Mouse (Mus musculus) embryonic facial prominence, embryonic 13.5 days (tissue): Measurements from ENCODE around the gene Lrrc72. TPM values are rescaled to one million over a fixed set of nuclear protein-coding genes. Genes with fewer than 3 reads are reported as not detected.
"Not testable (repeated sequence)": the region's sequence is repeated elsewhere in the genome, so short reads cannot be mapped to it uniquely, and the experiment has no call there.

Experiments
- ATAC-seq: fragments of 200-750 bp; cut with Nextera tagmentation; 2 replicates; pipeline ENCODE4 v1.8.0; 2017; ENCODE audit warnings: low read depth; ENCODE audit not compliant: insufficient number of reproducible peaks, insufficient read depth, low FRiP score, low TSS enrichment
- H3K27ac ChIP-seq: fragments of 300-500 bp; sonication (generic); 2 replicates; pipeline ENCODE4 v1.5.1; 2015; ENCODE audit warnings: moderate library complexity, mild to moderate bottlenecking, inconsistent platforms
- H3K27me3 ChIP-seq: fragments of 300-500 bp; sonication (generic); 2 replicates; pipeline ENCODE4 v1.6.1; 2015; ENCODE audit warnings: mild to moderate bottlenecking, inconsistent platforms
- H3K36me3 ChIP-seq: fragments of 300-500 bp; sonication (generic); 2 replicates; pipeline ENCODE4 v1.6.1; 2015; ENCODE audit warnings: mild to moderate bottlenecking, inconsistent platforms
- H3K4me1 ChIP-seq: fragments of 300-500 bp; sonication (generic); 2 replicates; pipeline ENCODE4 v1.6.1; 2015; ENCODE audit warnings: inconsistent platforms
- H3K4me2 ChIP-seq: fragments of 300-500 bp; sonication (generic); 2 replicates; pipeline ENCODE4 v1.6.1; 2015; ENCODE audit warnings: moderate library complexity, mild to moderate bottlenecking, inconsistent platforms
- H3K4me3 ChIP-seq: fragments of 300-500 bp; sonication (generic); 2 replicates; pipeline ENCODE4 v1.5.1; 2015; ENCODE audit warnings: mild to moderate bottlenecking, inconsistent platforms
- H3K9ac ChIP-seq: fragments of 300-500 bp; sonication (generic); 2 replicates; pipeline ENCODE4 v1.6.1; 2015; ENCODE audit warnings: mild to moderate bottlenecking, inconsistent platforms
- H3K9me3 ChIP-seq: fragments of 300-500 bp; sonication (generic); 2 replicates; pipeline ENCODE4 v1.6.1; 2016; ENCODE audit warnings: inconsistent platforms
- WGBS: fragments of 180-500 bp; shearing (Covaris S2); methylation state at CpG from one replicate; pipeline ENCODE4 v1.1.7; 2015; ENCODE audit warnings: mixed read lengths; 5-methylcytosine and 5-hydroxymethylcytosine counted together
- polyA plus RNA-seq: library from polyadenylated mRNA; unstranded; fragments of >200 nt; fragmentation: Nextera tagmentation; extraction: Ambion mirVana; gene quantifications from 2 replicates; pipeline ENCODE4 v1.2.1, GENCODE M21; 2015

Gene Lrrc72
- polyA plus RNA-seq, 1 experiment from 2014 or later: not detected

DNA sequence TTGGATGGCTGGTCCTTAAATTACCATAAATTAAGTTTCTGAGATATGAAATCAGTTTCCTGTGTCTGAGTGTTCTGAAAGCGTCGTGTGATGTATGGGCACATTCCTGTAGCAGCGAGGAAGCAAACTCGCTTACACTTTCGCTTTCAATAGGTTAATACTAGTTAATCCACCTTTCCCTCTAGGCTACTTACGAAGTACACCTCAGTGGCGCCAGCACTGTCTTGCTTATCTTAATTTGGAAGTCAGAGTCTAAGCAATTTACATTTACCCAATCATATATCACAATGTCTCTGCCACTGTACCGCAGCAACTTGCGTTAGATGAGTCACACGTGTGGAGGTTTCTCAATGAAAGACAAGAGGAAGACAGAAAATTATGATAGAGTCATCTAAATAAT is 36.3 kb downstream of the Lrrc72 start:
- Histone ChIP-seq H3K4me2 (no peak overlapping the region), H3K4me1 (peaks cover 14% of the 10 kb centered on the region), H3K27ac (no peak overlapping the region), H3K9ac (no peak overlapping the region), H3K27me3 (0 out of 2 replicates have a peak, but pooled peaks cover 4% of the 10 kb centered on the region), H3K9me3 (no peaks in the 10 kb centered on the region), H3K36me3 (no peaks in the 10 kb centered on the region), H3K4me3 (no peak overlapping the region)
- WGBS: 76% methylated on average over 10 of the region's 10 CpGs
- no peak for ATAC-seq

DNA sequence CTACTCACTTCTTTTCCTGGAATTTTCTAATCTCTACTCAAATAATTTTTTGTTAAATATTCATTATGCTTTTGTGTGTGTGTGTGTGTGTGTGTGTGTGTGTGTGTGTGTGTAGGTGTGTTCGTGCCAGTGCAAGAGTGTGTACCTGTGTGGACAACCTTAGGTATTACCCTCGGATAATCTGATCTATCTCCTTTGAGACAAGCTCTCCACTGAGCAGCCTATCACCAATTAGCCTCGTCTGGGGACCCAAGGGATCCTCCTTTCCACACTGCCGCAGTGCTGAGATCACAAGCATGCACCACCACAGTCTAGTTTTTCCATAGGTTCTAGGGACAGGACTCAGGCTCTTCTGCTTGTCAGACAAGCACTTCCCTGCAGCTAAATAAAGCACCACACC is 37.0 kb downstream of the Lrrc72 start:
- Histone ChIP-seq H3K9ac (no peak overlapping the region), H3K4me1 (peaks cover 14% of the 10 kb centered on the region), H3K4me2 (no peak overlapping the region), H3K27me3 (0 out of 2 replicates have a peak, but pooled peaks cover 4% of the 10 kb centered on the region), H3K9me3 (no peaks in the 10 kb centered on the region), H3K36me3 (no peaks in the 10 kb centered on the region), H3K4me3 (no peak overlapping the region), H3K27ac (no peak overlapping the region)
- 56% methylated on average over 4 of the region's 4 CpGs for WGBS
- 0 out of 2 replicates have a peak, but pooled peaks have one; percentile 37 for ATAC-seq

DNA sequence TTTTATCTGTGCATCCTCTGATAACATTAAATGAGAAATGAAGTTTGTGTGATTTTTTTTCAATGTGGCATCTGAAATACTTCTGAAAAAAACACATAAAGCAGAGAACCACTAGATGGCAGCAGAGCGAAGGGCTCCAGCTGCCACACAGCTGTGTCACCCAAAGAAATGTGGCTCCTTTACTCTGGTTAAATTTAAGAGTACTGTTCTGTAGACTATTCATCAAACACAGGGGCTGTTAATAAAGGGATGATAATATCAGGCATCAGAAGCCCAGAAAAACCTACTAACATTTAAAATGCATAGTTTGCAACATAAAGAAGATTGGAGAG is 38.1 kb downstream of the Lrrc72 start:
- no peaks in the 10 kb centered on the region for H3K9me3 ChIP-seq
- no peak for ATAC-seq

GRCm38 (mm10) chr12:36214389-36215148 is 38.6 kb downstream of the Lrrc72 start:
- Histone ChIP-seq H3K9ac (no peak overlapping the region), H3K4me3 (no peak overlapping the region), H3K27me3 (0 out of 2 replicates have a peak, but pooled peaks cover 4% of the 10 kb centered on the region), H3K36me3 (no peaks in the 10 kb centered on the region), H3K9me3 (no peaks in the 10 kb centered on the region), H3K27ac (no peak overlapping the region), H3K4me2 (no peak overlapping the region), H3K4me1 (peaks cover 14% of the 10 kb centered on the region)
- no peak for ATAC-seq
- WGBS: 49% methylated on average over 8 of the region's 8 CpGs

More for the DNA sequence above, 38.1 kb downstream of the Lrrc72 start:
- 2% methylated on average over 1 of the region's 1 CpGs for WGBS
- Histone ChIP-seq H3K27ac (no peak overlapping the region), H3K4me2 (no peak overlapping the region), H3K4me3 (no peak overlapping the region), H3K4me1 (peaks cover 14% of the 10 kb centered on the region), H3K36me3 (no peaks in the 10 kb centered on the region), H3K9ac (no peak overlapping the region), H3K27me3 (0 out of 2 replicates have a peak, but pooled peaks cover 4% of the 10 kb centered on the region)

DNA sequence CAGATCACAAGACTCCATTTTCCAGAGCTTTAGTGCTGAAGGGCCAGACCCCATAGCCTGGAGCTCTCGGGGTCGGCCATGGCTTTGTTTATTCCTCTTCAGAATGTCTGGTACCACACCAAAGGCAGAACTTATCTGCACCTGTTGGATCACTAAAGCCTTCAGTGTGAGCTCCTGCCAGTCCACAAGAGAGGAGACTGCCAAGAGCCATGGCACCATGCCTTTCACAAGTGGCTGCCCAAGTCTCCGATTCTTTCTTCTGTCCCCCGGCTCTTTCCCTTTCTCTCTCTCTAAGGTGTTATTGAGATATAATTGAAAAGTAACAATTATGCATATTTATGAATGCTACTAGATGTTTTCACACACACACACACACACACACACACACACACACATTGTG is 43.1 kb downstream of the Lrrc72 start:
- no peak overlapping the region for H3K4me3 ChIP-seq
- H3K9me3 ChIP-seq: no peaks in the 10 kb centered on the region
- no peak overlapping the region for H3K9ac ChIP-seq
- H3K4me2 ChIP-seq: no peak overlapping the region
- 0 out of 2 replicates have a peak, but pooled peaks cover 4% of the 10 kb centered on the region for H3K27me3 ChIP-seq
- no peak for ATAC-seq
- no peak overlapping the region for H3K27ac ChIP-seq
- H3K4me1 ChIP-seq: peaks cover 3% of the 10 kb centered on the region; the same call in 1 of the 2 replicates
- H3K36me3 ChIP-seq: no peaks in the 10 kb centered on the region
- 83% methylated on average over 4 of the region's 4 CpGs for WGBS

DNA sequence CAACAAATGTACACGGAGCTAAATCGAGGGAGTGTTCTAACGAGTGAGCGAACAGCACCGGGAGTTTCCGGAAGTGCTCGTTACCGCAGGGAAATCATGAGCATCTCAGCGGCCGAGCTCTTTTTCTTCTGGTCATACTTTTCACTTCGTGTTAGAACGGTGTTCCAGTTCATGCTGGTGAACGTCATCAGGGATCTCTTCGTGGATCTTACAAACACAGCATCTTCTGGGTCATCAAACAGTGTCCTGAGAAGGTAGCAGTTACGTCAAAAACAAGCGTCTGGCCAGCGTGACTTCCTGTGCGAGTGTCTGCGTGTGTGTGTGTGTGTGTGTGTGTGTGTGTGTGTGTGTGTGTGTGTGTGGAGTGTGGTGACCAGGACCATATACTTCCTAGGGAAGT is 44.7 kb downstream of the Lrrc72 start:
- Histone ChIP-seq H3K27ac (no peak overlapping the region), H3K9me3 (no peaks in the 10 kb centered on the region), H3K27me3 (no peaks in the 10 kb centered on the region), H3K4me2 (no peak overlapping the region), H3K9ac (no peak overlapping the region), H3K4me3 (no peak overlapping the region), H3K4me1 (peaks cover 3% of the 10 kb centered on the region; the same call in 1 of the 2 replicates), H3K36me3 (no peaks in the 10 kb centered on the region)
- no peak for ATAC-seq
- 77% methylated on average over 19 of the region's 19 CpGs for WGBS

GRCm38 (mm10) chr12:36207800-36208148 is 45.4 kb downstream of the Lrrc72 start:
- no peaks in the 10 kb centered on the region for H3K36me3 ChIP-seq
- no peak overlapping the region for H3K27ac ChIP-seq
- H3K4me3 ChIP-seq: no peak overlapping the region
- no peak for ATAC-seq
- H3K9me3 ChIP-seq: no peaks in the 10 kb centered on the region
- H3K4me2 ChIP-seq: no peak overlapping the region
- no peaks in the 10 kb centered on the region for H3K27me3 ChIP-seq
- H3K4me1 ChIP-seq: peaks cover 3% of the 10 kb centered on the region; the same call in 1 of the 2 replicates
- no peak overlapping the region for H3K9ac ChIP-seq
- 88% methylated on average over 7 of the region's 7 CpGs for WGBS

DNA sequence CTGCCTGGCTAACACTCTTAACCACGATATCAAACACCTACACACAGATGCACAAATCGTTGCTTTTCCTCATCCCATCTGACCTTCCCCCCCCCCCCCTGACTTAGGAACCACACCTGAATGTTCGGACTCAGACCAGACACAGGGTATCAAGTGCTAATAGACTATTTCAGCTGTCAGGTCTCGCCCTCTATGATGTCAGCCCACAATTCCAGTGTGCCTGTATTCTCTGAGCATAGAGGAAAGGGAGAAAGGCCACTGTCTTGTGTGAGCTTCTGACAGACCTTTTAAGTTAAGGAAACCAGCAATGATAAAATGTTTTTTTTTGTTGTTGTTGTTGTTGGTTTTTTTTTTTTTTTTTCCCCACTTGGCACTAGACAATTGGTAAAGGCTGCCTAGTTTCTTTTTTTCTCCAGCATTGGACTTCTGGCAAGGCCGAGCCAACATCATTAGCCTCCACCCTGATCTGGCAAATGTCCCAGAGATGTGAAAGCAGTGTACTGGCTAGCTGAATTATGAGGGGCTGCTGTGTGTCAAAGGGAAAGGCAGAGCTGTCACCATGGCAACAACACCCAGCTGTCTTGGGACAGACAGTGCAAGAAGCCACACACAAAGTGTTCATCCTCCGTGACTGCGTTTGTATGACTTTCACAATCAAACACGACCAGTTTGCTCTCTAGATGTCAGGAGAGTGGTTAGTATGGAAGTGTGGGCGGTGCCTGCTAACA is 46.0 kb downstream of the Lrrc72 start:
- no peaks in the 10 kb centered on the region for H3K9me3 ChIP-seq
- no peak overlapping the region for H3K4me3 ChIP-seq
- H3K4me1 ChIP-seq: peaks cover 3% of the 10 kb centered on the region; the same call in 1 of the 2 replicates
- H3K9ac ChIP-seq: no peak overlapping the region
- ATAC-seq: no peak
- H3K4me2 ChIP-seq: no peak overlapping the region
- H3K27ac ChIP-seq: no peak overlapping the region
- 69% methylated on average over 9 of the region's 9 CpGs for WGBS
- no peaks in the 10 kb centered on the region for H3K27me3 ChIP-seq
- H3K36me3 ChIP-seq: no peaks in the 10 kb centered on the region

- WGBS: 55% methylated on average over 5 of the region's 5 CpGs
- not testable (repeated sequence) for ATAC-seq
These were observed 47.5 kb downstream of the Lrrc72 start for GRCm38 (mm10) chr12:36205579-36206119.

GRCm38 (mm10) chr12:36194976-36195375 is 58.2 kb downstream of the Lrrc72 start:
- H3K27ac ChIP-seq: no peak overlapping the region
- 93% methylated on average over 7 of the region's 7 CpGs for WGBS
- H3K9ac ChIP-seq: no peak overlapping the region
- ATAC-seq: no peak
- peaks cover 82% of the 10 kb centered on the region for H3K36me3 ChIP-seq
- H3K4me3 ChIP-seq: no peak overlapping the region
- H3K9me3 ChIP-seq: peaks cover 19% of the 10 kb centered on the region
- H3K4me2 ChIP-seq: no peak overlapping the region
- H3K4me1 ChIP-seq: no peaks in the 10 kb centered on the region
- no peaks in the 10 kb centered on the region for H3K27me3 ChIP-seq

More at GRCm38 (mm10) chr12:36205579-36206119, 47.5 kb downstream of the Lrrc72 start:
- H3K27ac ChIP-seq, H3K4me3 ChIP-seq, H3K9me3 ChIP-seq, H3K4me1 ChIP-seq, H3K27me3 ChIP-seq, H3K4me2 ChIP-seq, H3K36me3 ChIP-seq, H3K9ac ChIP-seq: not testable (repeated sequence)

DNA sequence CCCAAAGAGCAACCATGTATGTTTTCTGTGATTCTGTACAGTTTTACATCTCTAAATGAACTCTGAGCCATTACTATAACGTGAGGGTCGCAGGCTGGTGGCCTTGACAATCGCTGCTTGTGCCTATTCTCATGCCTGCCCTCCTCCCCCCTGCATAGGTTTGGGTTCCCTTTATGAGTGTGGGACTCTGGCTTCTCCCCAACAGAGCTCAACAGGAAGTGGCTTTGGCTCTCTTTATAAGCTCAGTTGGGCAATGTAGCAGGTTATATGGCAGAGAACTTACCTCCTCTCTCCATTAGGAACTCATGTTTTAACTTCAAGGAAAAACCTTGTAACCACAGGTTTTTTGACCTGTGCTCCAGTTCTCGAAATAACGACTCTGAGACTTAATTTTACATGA is 62.9 kb downstream of the Lrrc72 start:
- 96% methylated on average over 5 of the region's 5 CpGs for WGBS
- peaks cover 88% of the 10 kb centered on the region for H3K36me3 ChIP-seq

More for the DNA sequence above, 62.9 kb downstream of the Lrrc72 start:
- no peaks in the 10 kb centered on the region for H3K27me3 ChIP-seq
- no peaks in the 10 kb centered on the region for H3K4me1 ChIP-seq
- H3K27ac ChIP-seq: no peak overlapping the region
- H3K9me3 ChIP-seq: no peaks in the 10 kb centered on the region
- no peak overlapping the region for H3K4me2 ChIP-seq
- no peak for ATAC-seq
- no peak overlapping the region for H3K9ac ChIP-seq
- no peak overlapping the region for H3K4me3 ChIP-seq
